Mouse (Mus musculus) right cerebral cortex, postnatal 14 days (tissue): ENCODE data around the gene Mapkap1.

Experiments
- DNase-seq: peaks from one replicate; pipeline ENCODE4 v3.0.0; 2022

The Mapkap1 gene

DNA sequence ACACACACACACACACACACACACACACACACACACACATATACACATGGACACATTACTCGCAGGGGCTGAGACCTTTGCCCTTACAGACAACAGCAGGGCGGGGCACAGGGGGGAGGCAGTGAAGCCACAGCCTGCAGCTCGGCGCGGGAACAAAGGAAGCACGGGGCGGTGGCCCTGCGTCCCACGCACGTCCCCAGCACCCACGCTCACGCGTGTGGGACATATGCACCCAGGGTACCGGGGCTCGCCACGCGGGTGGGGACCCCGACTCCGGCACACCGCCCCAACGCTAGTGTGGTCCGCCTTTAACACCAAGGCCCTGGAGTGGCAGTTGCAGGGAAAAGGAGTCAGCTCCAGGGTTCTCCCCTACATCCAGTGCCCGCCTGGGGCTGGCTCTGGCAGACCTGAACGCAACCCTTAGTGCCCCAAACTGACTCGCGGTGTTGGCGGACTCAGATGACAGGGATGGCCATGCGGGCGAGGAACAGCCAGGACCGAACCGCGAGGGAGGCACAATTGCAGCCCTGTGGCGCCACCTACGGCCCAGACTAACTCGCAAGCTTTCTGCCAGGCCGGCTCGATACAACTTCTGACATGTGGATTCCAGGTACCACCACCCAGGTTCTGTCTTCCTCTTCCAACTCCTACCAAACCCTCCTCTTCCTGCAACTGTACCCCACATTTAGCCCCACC lies 232.5 kb downstream of the Mapkap1 start:
- peak; percentile 91 for DNase-seq

DNA sequence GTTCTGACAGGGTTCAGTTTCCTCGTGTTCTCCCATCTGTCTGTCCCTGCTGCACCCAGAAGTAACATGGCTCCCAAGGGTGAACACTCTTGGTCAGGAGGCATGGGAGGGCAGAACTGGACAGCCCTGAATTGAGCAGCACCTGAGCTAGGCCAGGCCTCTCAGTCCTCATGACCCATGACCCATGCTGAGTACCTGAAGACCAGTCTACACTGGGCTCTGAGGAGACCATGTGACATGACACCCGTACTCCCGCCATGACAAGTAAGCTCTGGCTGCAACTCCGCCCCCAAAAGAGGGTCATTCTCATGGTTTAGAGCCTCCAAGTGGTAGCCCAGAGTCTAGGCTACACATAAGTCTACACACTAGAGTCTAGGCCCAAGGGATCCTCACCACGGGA lies 233.2 kb downstream of the Mapkap1 start:
- no peak for DNase-seq

DNA sequence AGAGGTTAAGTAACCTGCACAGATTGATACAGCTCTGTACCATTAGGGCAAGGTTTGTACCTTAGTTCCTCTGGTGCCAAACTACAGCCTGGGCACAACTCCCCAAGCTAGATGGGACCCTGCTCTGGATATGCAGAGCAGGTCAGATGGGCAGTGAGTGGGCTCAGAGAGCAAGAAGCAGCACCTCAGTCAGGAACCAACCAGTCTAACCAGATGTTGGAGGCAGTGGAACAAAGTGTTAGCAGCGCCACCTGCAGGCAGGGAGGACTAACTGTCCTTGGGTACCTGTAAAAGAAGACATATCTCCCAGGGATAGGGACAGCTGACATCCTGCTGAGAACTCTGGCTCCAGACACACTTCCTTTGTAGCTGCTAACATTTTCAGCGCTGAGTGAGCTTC lies 235.8 kb downstream of the Mapkap1 start:
- DNase-seq, result no peak

DNA sequence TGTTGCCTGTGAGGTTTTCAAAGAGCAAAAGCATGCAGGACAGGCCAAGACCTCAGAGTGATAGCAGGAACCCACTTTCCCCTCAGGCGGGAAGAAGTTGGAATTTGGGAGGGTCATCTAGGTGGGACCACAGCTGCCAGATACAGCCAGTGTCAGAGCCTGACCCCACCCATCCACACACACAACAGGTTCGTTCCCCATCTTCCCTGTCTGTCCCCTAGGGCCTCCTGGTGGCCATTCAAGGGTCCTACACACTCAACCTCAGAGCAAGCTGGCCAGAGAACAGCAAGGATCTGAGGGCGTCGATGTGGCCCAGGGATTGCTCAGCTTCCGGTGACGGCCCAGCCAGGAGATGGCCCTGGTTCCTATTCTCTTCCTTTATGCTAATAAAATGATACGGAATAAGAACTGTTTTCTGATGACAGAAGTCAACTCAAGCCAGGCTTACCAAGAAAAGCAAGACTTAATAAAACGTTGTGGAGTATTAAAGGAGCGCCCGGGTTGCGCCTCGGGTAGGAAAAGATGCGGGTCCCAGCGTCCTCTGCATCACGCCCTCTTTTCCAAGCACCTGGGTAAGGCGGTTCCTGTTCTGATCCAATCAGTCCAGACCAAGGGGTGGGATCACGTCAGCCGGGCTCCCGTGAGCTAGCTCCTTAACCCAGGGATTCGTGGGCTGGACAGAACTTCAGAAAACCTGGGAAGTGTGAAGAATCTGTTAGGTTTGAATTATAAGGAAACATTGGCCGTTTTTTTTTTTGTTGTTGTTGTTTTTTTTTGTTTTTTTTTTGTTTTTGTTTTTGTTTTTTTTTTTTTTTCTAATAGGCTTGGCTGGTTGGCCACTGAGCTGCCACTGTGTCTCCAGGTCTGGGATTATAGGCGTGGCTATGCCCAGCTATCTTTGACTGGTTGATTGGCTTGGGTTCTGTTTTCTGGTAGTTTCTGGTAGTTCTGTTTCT lies 238.3 kb downstream of the Mapkap1 start:
- no peak for DNase-seq

DNA sequence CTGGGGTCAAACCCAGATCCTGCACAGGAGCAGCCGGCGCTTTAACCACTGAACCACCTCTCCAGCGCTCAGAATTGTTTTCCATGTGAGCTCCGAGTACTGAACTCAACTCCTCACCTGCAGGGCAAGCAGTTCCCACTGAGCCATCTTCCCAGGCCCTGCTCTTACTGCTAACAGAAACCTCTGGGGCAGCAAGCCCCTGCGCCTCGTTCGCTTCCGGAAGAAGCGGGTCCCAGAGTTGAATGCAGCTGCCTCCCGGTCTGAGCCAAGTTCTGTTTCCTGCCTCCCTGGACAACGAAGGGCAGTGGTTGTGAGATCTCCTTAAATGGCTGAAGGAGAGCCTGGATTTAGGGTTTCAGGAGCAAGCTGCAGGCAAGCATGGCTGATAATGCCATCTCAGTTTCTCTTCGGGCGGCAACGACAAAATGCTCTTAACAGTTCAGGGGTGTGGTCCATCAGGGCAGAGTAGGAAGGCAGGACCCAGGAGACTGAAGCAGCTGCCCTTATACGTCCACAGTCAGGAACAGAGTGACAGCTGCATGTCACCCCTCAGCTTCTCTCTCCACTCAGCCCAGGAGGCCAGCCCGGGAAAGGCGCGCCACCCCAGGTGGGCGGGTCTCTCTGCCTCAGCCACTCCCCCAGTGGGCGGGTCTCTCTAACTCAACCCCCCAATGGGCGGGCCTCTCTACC lies 239.4 kb downstream of the Mapkap1 start:
- peak; percentile 30 for DNase-seq

DNA sequence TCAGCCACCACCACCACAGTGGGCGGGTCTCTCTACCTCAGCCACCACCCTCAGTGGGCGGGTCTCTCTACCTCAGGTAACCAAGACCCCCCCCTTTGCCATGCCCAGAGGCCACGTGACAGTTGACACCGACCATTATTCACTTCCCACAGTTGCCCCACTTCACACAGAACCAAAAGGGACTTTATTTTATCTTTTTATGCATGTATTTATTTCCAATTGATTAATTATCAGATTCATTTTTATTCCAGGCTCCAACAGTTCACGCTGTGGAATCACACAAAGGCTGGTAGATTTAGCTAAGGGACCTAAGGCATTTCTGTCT lies 239.9 kb downstream of the Mapkap1 start:
- DNase-seq, result no peak

DNA sequence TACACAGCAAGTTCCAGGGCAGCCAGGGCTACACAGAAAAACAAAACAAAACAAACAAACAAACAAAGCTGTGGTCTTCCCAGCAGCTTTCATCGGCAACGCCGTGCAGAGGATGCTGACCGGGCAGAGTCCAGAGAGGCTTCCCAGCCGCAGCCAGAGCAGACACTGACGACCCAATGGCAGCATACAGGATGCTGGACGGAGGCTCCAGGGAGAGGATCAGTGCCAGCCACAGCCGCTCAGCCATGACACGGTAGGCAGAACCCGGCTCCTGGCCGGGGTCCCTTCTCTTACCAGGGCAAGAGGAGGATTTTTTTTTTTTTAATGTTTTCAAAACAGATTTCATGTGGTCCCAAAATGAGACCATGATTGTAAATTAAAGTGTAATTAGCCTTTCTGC lies 240.8 kb downstream of the Mapkap1 start:
- no peak for DNase-seq

DNA sequence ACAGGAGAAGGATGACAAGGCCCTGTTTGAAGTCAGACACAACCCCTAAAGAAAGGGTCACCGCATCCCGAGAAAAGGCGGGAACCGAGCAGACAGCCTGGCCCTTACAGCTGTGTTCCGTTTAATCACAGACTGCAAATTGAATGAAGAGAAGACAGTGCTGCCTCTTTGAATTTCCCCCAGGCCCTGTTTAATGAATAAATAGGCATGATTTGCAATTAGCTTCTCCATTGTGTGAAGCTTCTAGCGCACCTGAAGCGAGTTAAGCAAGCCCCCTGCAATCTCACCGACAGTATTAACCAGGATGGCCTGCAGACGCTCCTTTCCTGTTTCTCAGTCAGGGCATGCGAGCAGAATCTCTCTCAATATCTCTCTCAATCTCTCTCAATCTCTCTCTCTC lies 261.2 kb downstream of the Mapkap1 start:
- no peak for DNase-seq

DNA sequence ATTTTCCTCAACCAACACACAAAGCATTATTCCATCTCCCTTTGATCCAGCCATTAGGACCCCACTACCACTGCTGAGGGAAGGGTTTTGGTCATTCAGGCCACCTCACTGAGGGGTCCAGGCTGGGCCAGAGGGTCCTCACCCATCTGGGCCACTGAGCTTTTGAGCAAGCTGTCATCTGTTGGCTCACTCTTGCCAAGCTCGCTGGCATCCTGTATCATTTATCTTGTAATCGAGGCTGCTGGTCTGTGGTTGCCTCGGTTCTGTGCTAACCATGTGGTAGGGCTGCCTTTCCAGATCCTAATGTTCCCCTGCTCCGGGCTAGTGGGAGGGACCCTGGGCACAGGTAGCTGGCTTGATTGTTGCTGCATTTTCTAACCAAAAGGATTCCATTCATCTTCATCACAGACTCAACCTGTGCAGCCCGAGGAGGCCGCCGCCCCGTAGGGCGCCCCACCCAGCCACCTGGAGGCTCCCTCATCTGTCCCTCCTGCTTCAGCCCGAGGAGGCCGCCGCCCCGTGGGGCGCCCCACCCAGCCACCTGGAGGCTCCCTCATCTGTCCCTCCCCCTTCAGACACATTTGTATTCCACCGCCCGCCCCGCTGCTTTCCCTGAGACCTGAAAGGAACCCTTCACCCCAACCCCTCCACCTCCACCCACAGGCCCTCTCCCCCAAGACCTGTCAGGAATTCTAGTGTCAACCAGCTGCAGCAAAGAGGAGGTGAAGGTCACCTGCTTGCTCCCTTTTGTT lies 262.0 kb downstream of the Mapkap1 start:
- no peak for DNase-seq

DNA sequence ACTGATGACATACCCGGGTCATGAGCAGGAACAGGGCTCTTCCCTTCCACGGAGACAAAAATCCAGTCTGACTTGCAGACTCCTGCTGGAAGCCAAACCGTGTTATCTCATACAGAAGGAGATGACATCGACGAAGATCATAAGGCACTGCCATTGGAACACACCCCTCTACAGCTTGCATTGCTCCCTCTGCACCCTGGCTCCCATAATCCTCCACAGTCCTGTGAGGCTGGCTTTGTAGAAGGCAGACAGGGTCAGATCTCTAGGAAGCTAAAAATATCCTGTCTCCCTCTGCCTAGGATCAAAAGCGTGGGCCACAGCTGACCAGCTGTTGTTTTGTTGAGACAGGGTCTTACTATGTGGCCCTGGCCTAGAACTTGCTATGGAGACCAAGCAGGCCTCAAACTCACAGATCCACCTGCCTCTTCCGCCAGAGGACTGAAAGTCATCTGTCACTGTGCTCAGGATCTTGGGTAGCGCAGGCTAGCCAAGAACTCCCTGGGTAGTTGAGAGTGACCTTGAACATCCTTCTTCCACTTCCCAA lies 262.7 kb downstream of the Mapkap1 start:
- DNase-seq, result no peak

DNA sequence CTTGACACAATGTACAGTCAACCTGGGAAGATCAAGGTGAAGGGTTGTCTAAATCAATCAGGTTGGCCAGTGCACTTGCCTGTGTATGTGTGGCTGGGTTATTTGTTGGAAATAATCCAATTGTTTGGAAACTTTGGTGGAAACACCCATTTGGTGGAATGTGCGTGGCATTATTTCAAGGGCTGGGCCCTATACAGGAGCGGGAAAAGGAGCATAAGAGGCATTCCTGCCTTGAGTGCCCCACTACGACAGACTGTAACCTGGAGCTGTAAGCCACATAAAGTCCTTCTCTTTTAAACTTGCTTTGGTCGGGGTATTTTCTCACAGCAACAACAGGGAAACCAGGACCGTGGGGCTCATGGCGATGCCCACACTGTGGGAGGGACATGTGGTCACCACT lies 263.9 kb downstream of the Mapkap1 start:
- no peak for DNase-seq

DNA sequence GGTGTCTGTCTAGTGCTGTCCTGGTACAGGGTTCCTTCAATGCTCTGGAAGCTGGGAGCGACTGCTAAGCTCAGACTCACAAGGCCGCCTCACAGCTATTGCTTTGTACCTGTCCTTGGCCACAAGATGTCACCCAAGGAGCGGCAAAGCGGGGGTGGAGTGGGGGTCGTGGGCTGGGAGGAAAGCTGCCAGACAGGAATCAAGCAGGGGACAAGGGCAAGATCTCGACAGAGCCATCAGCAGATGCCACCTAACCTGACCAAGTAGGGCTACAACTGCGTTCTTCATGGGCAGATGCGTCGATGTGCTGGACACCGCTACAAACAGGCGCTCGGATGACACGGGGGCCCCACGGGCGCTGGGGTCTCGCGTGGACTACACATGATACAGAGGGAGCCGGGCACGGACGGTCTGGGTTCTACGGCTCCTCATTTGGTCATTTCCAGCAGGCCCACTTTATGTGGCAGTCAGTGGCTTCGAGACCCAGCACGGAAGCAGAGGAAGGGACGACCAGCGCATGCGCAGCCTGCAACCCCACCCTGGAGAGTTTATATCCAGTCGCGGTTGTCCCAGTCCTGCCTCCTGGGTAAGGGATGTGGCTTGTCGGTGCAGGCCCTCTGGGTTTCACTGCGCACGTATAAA lies 264.9 kb downstream of the Mapkap1 start:
- DNase-seq, result peak; percentile 57

DNA sequence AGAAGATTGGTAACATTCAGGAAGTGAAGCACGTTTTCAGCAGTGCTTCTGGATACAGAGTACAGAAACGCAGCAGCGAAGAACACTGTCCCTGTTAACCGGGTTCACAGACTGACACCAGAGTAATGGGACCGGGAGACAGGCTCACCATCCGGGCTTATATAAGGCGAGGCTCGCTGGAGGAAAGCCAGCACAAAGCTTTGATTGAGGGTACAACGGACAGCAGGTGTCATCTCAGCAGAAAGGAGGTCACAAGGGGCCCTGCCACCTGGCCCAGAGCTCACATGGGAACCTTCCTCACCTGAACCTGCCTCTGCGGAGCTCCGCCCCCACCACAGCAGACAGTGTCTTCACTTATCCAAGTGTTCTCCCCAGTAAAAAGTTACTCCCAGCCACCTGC lies 267.3 kb downstream of the Mapkap1 start:
- DNase-seq, result no peak
